Mouse (Mus musculus) kidney, postnatal 0 days (tissue): ENCODE measurements around the gene Adgrg6. TPM values are rescaled to one million over a fixed set of nuclear protein-coding genes. Genes with fewer than 3 reads are reported as not detected.

Experiments used
- ATAC-seq: fragments of 200-750 bp; cut with Nextera tagmentation; replicated peaks from 2 replicates; pipeline ENCODE4 v1.8.0; 2017; ENCODE audit warnings: low read depth, moderate number of reproducible peaks, moderate TSS enrichment, moderate library complexity; ENCODE audit not compliant: low FRiP score
- DNase-seq: peaks from one replicate; pipeline ENCODE4 v3.0.0-alpha.2; 2016; ENCODE audit warnings: low spot score
- H3K27ac ChIP-seq: fragments of 300-500 bp; sonication (generic); 2 replicates; pipeline ENCODE4 v1.5.1; 2014; ENCODE audit warnings: mild to moderate bottlenecking
- H3K27me3 ChIP-seq: fragments of 300-500 bp; sonication (generic); 2 replicates; pipeline ENCODE4 v1.6.1; 2014; ENCODE audit warnings: low read length, mixed read lengths; ENCODE audit not compliant: insufficient read depth
- H3K36me3 ChIP-seq: fragments of 300-500 bp; sonication (generic); 2 replicates; pipeline ENCODE4 v1.6.1; 2014; ENCODE audit warnings: low read length, mixed read lengths; ENCODE audit not compliant: insufficient read depth
- H3K4me1 ChIP-seq: fragments of 300-500 bp; sonication (generic); replicated peaks from 2 replicates; pipeline ENCODE4 v1.6.1; 2014; ENCODE audit warnings: antibody characterized with exemption, low read length, mixed read lengths; ENCODE audit not compliant: insufficient read depth
- H3K4me2 ChIP-seq: fragments of 300-500 bp; sonication (generic); 2 replicates; pipeline ENCODE4 v1.6.1; 2014; ENCODE audit warnings: mild to moderate bottlenecking, low read length, moderate library complexity, mixed read lengths
- H3K4me3 ChIP-seq: fragments of 300-500 bp; sonication (generic); replicated peaks from 2 replicates; pipeline ENCODE4 v1.5.1; 2014; ENCODE audit warnings: low read depth, low read length
- H3K9ac ChIP-seq: fragments of 300-500 bp; sonication (generic); 2 replicates; pipeline ENCODE4 v1.6.1; 2014; ENCODE audit warnings: low read depth, low read length
- H3K9me3 ChIP-seq: fragments of 300-500 bp; sonication (generic); replicated peaks from 2 replicates; pipeline ENCODE4 v1.6.1; 2016; ENCODE audit warnings: low read length, inconsistent platforms, mixed read lengths
- CTCF ChIP-seq: IDR thresholded peaks from 2 replicates; pipeline ENCODE4 v1.5.1; 2016; ENCODE audit warnings: antibody characterized with exemption, low read depth, mild to moderate bottlenecking, moderate library complexity
- WGBS: fragments of 180-500 bp; shearing (Covaris S2); extraction: QIAGEN DNeasy Blood & Tissue Kit; methylation state at CpG from one replicate; pipeline ENCODE4 v1.1.7; 2014; 5-methylcytosine and 5-hydroxymethylcytosine counted together
- polyA plus RNA-seq: library from polyadenylated mRNA; unstranded; fragments of >200 nt; fragmentation: Nextera tagmentation; extraction: Ambion mirVana; gene quantifications from 2 replicates; pipeline ENCODE4 v1.2.1, GENCODE M21; 2015

Adgrg6 gene
- polyA plus RNA-seq, 1 experiment from 2014 or later = 3.8 TPM

- no peak for ATAC-seq
- Histone ChIP-seq H3K27ac (no peak overlapping the region), H3K36me3 (no peaks in the 10 kb centered on the region), H3K9me3 (no peaks in the 10 kb centered on the region), H3K4me3 (no peak overlapping the region), H3K9ac (no peak overlapping the region), H3K4me2 (no peak overlapping the region), H3K4me1 (no peaks in the 10 kb centered on the region), H3K27me3 (no peaks in the 10 kb centered on the region)
- no peak for TF ChIP-seq CTCF
- WGBS = 93% methylated on average over 1 of the region's 1 CpGs
- DNase-seq = no peak
These were observed 14.8 kb downstream of the Adgrg6 start for GRCm38 (mm10) chr10:14530670-14531069.

- no peak for DNase-seq
These were observed 17.7 kb downstream of the Adgrg6 start for GRCm38 (mm10) chr10:14527765-14528164.

GRCm38 (mm10) chr10:14522729-14523128 is 22.7 kb downstream of the Adgrg6 start:
- H3K27me3 ChIP-seq = no peaks in the 10 kb centered on the region
- TF ChIP-seq CTCF = no peak
- no peaks in the 10 kb centered on the region for H3K36me3 ChIP-seq
- ATAC-seq (no peak), DNase-seq (no peak)
- H3K9me3 ChIP-seq = no peaks in the 10 kb centered on the region
- no peak overlapping the region for H3K4me2 ChIP-seq
- no peak overlapping the region for H3K27ac ChIP-seq
- no peak overlapping the region for H3K9ac ChIP-seq
- WGBS = 92% methylated on average over 5 of the region's 5 CpGs
- H3K4me1 ChIP-seq = no peaks in the 10 kb centered on the region
- no peak overlapping the region for H3K4me3 ChIP-seq

More at GRCm38 (mm10) chr10:14527765-14528164, 17.7 kb downstream of the Adgrg6 start:
- no peaks in the 10 kb centered on the region for H3K9me3 ChIP-seq
- ATAC-seq = no peak
- no peak overlapping the region for H3K9ac ChIP-seq
- H3K4me1 ChIP-seq = no peaks in the 10 kb centered on the region
- no peak overlapping the region for H3K4me3 ChIP-seq
- H3K4me2 ChIP-seq = no peak overlapping the region
- no peaks in the 10 kb centered on the region for H3K27me3 ChIP-seq
- no peaks in the 10 kb centered on the region for H3K36me3 ChIP-seq
- TF ChIP-seq CTCF = no peak
- no peak overlapping the region for H3K27ac ChIP-seq
- WGBS = 68% methylated on average over 2 of the region's 2 CpGs

GRCm38 (mm10) chr10:14520912-14521675 is 24.4 kb downstream of the Adgrg6 start:
- H3K4me1 ChIP-seq = no peaks in the 10 kb centered on the region
- H3K9me3 ChIP-seq = no peaks in the 10 kb centered on the region
- H3K9ac ChIP-seq = no peak overlapping the region
- H3K4me3 ChIP-seq = no peak overlapping the region
- peak; percentile 30 for DNase-seq
- H3K27me3 ChIP-seq = no peaks in the 10 kb centered on the region
- H3K36me3 ChIP-seq = no peaks in the 10 kb centered on the region
- 51% methylated on average over 8 of the region's 8 CpGs for WGBS
- no peak overlapping the region for H3K4me2 ChIP-seq
- no peak overlapping the region for H3K27ac ChIP-seq
- no peak for TF ChIP-seq CTCF
- no peak for ATAC-seq

- no peak for TF ChIP-seq CTCF
- 43% methylated on average over 5 of the region's 5 CpGs for WGBS
- Histone ChIP-seq H3K9ac (no peak overlapping the region), H3K4me1 (no peaks in the 10 kb centered on the region), H3K36me3 (no peaks in the 10 kb centered on the region), H3K4me2 (no peak overlapping the region), H3K27ac (no peak overlapping the region), H3K9me3 (no peaks in the 10 kb centered on the region), H3K27me3 (no peaks in the 10 kb centered on the region), H3K4me3 (no peak overlapping the region)
- no peak for DNase-seq
- ATAC-seq = no peak
These were observed 27.6 kb downstream of the Adgrg6 start for GRCm38 (mm10) chr10:14517909-14518308.

GRCm38 (mm10) chr10:14511904-14512663 is 33.4 kb downstream of the Adgrg6 start:
- H3K27me3 ChIP-seq = no peaks in the 10 kb centered on the region
- 70% methylated on average over 2 of the region's 2 CpGs for WGBS
- no peak overlapping the region for H3K4me2 ChIP-seq
- H3K36me3 ChIP-seq = no peaks in the 10 kb centered on the region
- DNase-seq (no peak), ATAC-seq (no peak)
- no peak overlapping the region for H3K27ac ChIP-seq
- H3K4me3 ChIP-seq = no peak overlapping the region
- no peak overlapping the region for H3K9ac ChIP-seq
- TF ChIP-seq CTCF = no peak
- no peaks in the 10 kb centered on the region for H3K9me3 ChIP-seq
- H3K4me1 ChIP-seq = no peaks in the 10 kb centered on the region
